Mouse (Mus musculus) lung, postnatal 0 days (tissue): ENCODE measurements around the gene P3h2.

Experiments used
- CTCF ChIP-seq: IDR thresholded peaks from 2 replicates; pipeline ENCODE4 v1.5.1; 2016; ENCODE audit warnings: antibody characterized with exemption, mild to moderate bottlenecking
- EP300 ChIP-seq: IDR thresholded peaks from 2 replicates; pipeline ENCODE4 v1.6.1; 2016; ENCODE audit warnings: antibody characterized with exemption, mild to moderate bottlenecking, control low read depth

DNA sequence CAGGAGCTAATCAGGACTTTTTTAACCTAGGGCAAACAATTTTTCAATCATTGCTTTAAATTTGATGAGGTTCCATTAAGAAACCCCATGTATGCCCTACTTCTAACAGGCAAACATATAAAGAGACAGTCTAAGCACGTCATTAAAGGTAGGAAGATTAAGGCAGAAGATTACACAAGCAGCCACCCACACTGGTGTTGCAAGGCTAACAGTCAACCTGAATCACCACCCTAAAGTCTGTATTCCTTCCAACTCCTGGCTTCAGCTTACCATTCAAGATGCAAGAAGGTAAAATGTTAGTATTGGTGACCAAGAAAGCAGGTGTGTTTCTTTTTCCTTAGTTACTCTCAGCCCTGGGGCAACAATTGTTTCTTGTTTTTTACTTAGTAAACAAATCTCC is 193.4 kb downstream of the P3h2 start:
- TF ChIP-seq EP300 (no peak), CTCF (no peak)
